Mouse (Mus musculus): ENCODE measurements around the gene Ube2cbp.
A peak's percentile ranks its signal among the peaks of the same experiment; 100 is the strongest.

Ube2cbp gene

GRCm38 (mm10) chr9:86423331-86423730 is 41.4 kb downstream of the Ube2cbp start:
- DNase-seq: no peak

GRCm38 (mm10) chr9:86419366-86419765 is 45.4 kb downstream of the Ube2cbp start:
- DNase-seq: no peak

GRCm38 (mm10) chr9:86417971-86418370 is 46.8 kb downstream of the Ube2cbp start:
- DNase-seq: no peak

GRCm38 (mm10) chr9:86395785-86396184 is 69.0 kb downstream of the Ube2cbp start:
- DNase-seq: no peak

- no peak for DNase-seq
Observed at GRCm38 (mm10) chr9:86395012-86395411, 69.7 kb downstream of the Ube2cbp start.

- peak in 1 of 2 experiments; percentile 22 for DNase-seq
Observed at GRCm38 (mm10) chr9:86393586-86394272, 71.0 kb downstream of the Ube2cbp start.

- no peak for DNase-seq
Observed at GRCm38 (mm10) chr9:86391467-86391866, 73.3 kb downstream of the Ube2cbp start.

- DNase-seq: no peak
Observed at GRCm38 (mm10) chr9:86390713-86391112, 74.0 kb downstream of the Ube2cbp start.

- no peak for DNase-seq
Observed at GRCm38 (mm10) chr9:86388538-86388937, 76.2 kb downstream of the Ube2cbp start.

GRCm38 (mm10) chr9:86376923-86377322 is 87.8 kb downstream of the Ube2cbp start:
- no peak for DNase-seq

GRCm38 (mm10) chr9:86372783-86373567 is 91.8 kb downstream of the Ube2cbp start:
- peak; percentile 8 to 24 for DNase-seq

- no peak for DNase-seq
Observed at GRCm38 (mm10) chr9:86369208-86369607, 95.5 kb downstream of the Ube2cbp start.

- no peak for DNase-seq
Observed at GRCm38 (mm10) chr9:86360536-86360935, 104.2 kb downstream of the Ube2cbp start.

- DNase-seq: no peak
Observed at GRCm38 (mm10) chr9:86355851-86356250, 108.9 kb downstream of the Ube2cbp start.

- DNase-seq: no peak
Observed at GRCm38 (mm10) chr9:86351491-86351890, 113.3 kb downstream of the Ube2cbp start.

GRCm38 (mm10) chr9:86336792-86337191 is 128.0 kb downstream of the Ube2cbp start:
- no peak for DNase-seq

- DNase-seq: no peak
Observed at GRCm38 (mm10) chr9:86336361-86336760, 128.4 kb downstream of the Ube2cbp start.

GRCm38 (mm10) chr9:86335588-86335987 is 129.2 kb downstream of the Ube2cbp start:
- DNase-seq: no peak

GRCm38 (mm10) chr9:86334357-86334756 is 130.4 kb downstream of the Ube2cbp start:
- DNase-seq: no peak

GRCm38 (mm10) chr9:86330591-86330990 is 134.2 kb downstream of the Ube2cbp start:
- DNase-seq: no peak

GRCm38 (mm10) chr9:86328270-86328669 is 136.5 kb downstream of the Ube2cbp start:
- no peak for DNase-seq

GRCm38 (mm10) chr9:86327341-86327740 is 137.4 kb downstream of the Ube2cbp start:
- no peak for DNase-seq

GRCm38 (mm10) chr9:86324772-86325171 is 140.0 kb downstream of the Ube2cbp start:
- DNase-seq: no peak

GRCm38 (mm10) chr9:86319516-86320140 is 145.1 kb downstream of the Ube2cbp start:
- DNase-seq: no peak

All from thymus, postnatal 36 days (tissue).